Mouse (Mus musculus) myocyte (in vitro differentiated cells): ENCODE data around the gene Mfsd4b1.

Source experiments
- MAX ChIP-seq: IDR thresholded peaks from one replicate; pipeline ENCODE4 v1.6.1; 2011; ENCODE audit warnings: low read depth, mild to moderate bottlenecking, control low read depth
- MYOD1 ChIP-seq, 3 experiments: IDR thresholded peaks; one replicate each; pipeline ENCODE4 v1.6.1; 2011; ENCODE audit warnings: control low read depth in 2 of 3, low read depth in 2 of 3, mild to moderate bottlenecking in 2 of 3, moderate library complexity in 1 of 3; ENCODE audit not compliant: insufficient read length in 2 of 3, control insufficient read depth in 1 of 3
- POLR2A ChIP-seq: IDR thresholded peaks from one replicate; pipeline ENCODE4 v1.6.1; 2011; ENCODE audit warnings: low read depth, mild to moderate bottlenecking, control low read depth, moderate library complexity; ENCODE audit not compliant: insufficient read length
- REST ChIP-seq: IDR thresholded peaks from one replicate; pipeline ENCODE4 v1.6.1; 2011; ENCODE audit warnings: mild to moderate bottlenecking, control low read depth, moderate library complexity; ENCODE audit not compliant: insufficient read depth, insufficient read length
- SRF ChIP-seq: IDR thresholded peaks from one replicate; pipeline ENCODE4 v1.6.1; 2011; ENCODE audit warnings: low read depth; ENCODE audit not compliant: control insufficient read depth, insufficient read length
- TCF12 ChIP-seq: IDR thresholded peaks from one replicate; pipeline ENCODE4 v1.6.1; 2011; ENCODE audit warnings: mild to moderate bottlenecking, control low read depth; ENCODE audit not compliant: poor library complexity, insufficient read depth, severe bottlenecking
- USF1 ChIP-seq: IDR thresholded peaks from one replicate; pipeline ENCODE4 v1.6.1; 2011; ENCODE audit warnings: low read depth, mild to moderate bottlenecking, control low read depth, moderate library complexity

DNA sequence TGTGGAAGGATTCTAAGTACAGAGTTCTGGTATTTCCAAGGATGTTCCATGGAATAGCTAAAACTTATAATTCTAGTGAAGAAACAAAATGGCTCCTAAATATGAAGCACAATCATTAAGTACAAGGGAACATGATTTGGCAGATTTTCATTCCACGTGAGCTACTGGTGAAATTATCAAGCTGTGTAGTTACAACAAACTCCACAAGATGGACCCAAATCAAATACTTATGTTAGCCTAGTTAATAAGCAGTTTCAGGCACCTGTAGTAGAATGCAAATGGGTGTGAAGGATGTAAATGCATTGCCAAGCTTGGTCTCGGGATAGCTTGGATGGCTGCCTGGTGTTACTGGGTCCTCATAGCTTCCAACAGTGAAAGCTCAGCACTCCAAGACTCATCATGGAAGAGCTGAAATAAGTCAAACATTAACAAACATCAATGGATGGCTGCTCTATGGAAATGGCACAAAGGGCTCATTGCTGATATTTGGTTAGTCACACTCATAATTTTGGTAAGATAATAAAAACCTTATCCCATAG lies 68.7 kb downstream of the Mfsd4b1 start:
- TF ChIP-seq TCF12 (no peak), POLR2A (no peak), MYOD1 (IDR thresholded peaks at IDR 0.05; ENCODE audit: control insufficient read depth in 1 of 3, insufficient read length in 2 of 3, low read depth in 2 of 3) (no peak), MAX (no peak), SRF (no peak), USF1 (no peak), REST (no peak)
